Mouse (Mus musculus): ENCODE data around the gene Comp. TPM values are rescaled to one million over a fixed set of nuclear protein-coding genes. Genes with fewer than 3 reads are reported as not detected.

The Comp gene
- total RNA-seq, 1 experiment = 1.2 TPM

DNA sequence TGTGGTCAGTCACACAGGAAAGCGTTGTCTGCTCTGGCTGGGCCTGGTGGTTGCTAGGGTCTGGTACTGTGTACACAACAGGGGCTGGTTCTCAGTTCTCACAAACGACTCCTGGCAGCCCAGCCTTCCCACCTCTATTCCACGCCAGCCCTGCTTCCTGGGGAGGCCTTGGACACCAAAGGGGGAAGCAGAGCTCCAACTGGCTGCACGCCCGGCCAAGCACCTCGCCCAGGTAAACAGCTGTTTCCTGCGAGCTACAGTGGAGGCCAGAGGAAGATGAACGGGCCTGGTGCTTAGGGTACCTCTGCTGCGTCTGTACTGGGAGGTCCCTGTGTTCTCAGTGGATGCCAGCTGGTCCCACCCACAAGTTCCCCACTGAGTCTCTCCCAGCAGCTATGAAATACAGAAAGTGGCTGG is 36.1 kb downstream of the Comp start:
- DNase-seq (ENCODE audit: low read depth, low spot score) = no peak
- Histone ChIP-seq H3K36me3 (ENCODE audit: control insufficient read depth, insufficient read depth, low read length, poor library complexity, severe bottlenecking) (no peaks in the 10 kb centered on the region), H3K4me1 (ENCODE audit: control insufficient read depth in 2 of 2, insufficient read depth in 2 of 2, low read length in 2 of 2, poor library complexity in 1 of 2) (peaks cover 0 to 4% of the 10 kb centered on the region in 2 experiments; a peak in 1 of 4 replicates), H3K4me3 (ENCODE audit: insufficient read depth in 1 of 2, low read depth in 1 of 2, low read length in 2 of 2, poor library complexity in 1 of 2, severe bottlenecking in 1 of 2) (no peak overlapping the region), H3K9ac (ENCODE audit: insufficient read depth, low read depth, low read length, poor library complexity, severe bottlenecking) (no peak overlapping the region), H3K9me3 (ENCODE audit: control insufficient read depth, insufficient read depth, low read depth, low read length) (no peaks in the 10 kb centered on the region), H3K27ac (ENCODE audit: insufficient read depth, low read depth, low read length, poor library complexity, severe bottlenecking) (no peak overlapping the region)
- TF ChIP-seq ZC3H11A (IDR thresholded peaks at IDR 0.05; ENCODE audit: borderline replicate concordance, low read depth, low read length) (no peak), HCFC1 (IDR thresholded peaks at IDR 0.05; ENCODE audit: borderline replicate concordance, insufficient read depth, low read length) (no peak), CHD2 (IDR thresholded peaks at IDR 0.05; ENCODE audit: low read depth, low read length) (no peak), ZNF384 (IDR thresholded peaks at IDR 0.05; ENCODE audit: low read depth, low read length) (no peak), MAFK (IDR thresholded peaks at IDR 0.05; ENCODE audit: insufficient read depth, low read depth, low read length) (no peak)
- in situ Hi-C loops (cut with MboI; ENCODE audit: low sequenced_read_pairs in 2 of 2, unreplicated experiment in 2 of 2) = no loop called here

DNA sequence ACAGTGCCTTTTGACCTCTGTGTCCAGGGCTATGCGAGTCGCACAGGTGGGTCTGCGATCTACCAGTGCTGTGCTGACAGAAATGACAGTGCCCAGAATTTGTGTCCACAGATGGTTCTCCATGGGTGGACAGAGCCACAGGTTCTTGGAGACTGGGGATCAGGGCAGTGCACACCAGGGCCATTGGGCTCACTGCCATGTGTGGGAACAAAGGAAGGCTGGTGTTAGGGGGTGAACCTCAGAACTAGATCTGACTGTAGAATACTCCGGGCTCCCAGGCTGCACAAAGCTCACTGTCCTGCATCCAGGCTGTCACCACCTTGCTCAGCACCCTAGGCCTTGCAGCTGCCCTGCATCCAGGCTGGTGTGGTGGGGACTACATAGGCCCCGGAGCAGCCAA is 36.9 kb downstream of the Comp start:
- Histone ChIP-seq H3K9ac (ENCODE audit: insufficient read depth, low read depth, low read length, poor library complexity, severe bottlenecking) (no peak overlapping the region), H3K27ac (ENCODE audit: insufficient read depth, low read depth, low read length, poor library complexity, severe bottlenecking) (no peak overlapping the region), H3K4me3 (ENCODE audit: insufficient read depth in 1 of 2, low read depth in 1 of 2, low read length in 2 of 2, poor library complexity in 1 of 2, severe bottlenecking in 1 of 2) (no peak overlapping the region), H3K4me1 (ENCODE audit: control insufficient read depth in 2 of 2, insufficient read depth in 2 of 2, low read length in 2 of 2, poor library complexity in 1 of 2) (peaks cover 0 to 4% of the 10 kb centered on the region in 2 experiments; a peak in 1 of 4 replicates), H3K36me3 (ENCODE audit: control insufficient read depth, insufficient read depth, low read length, poor library complexity, severe bottlenecking) (no peaks in the 10 kb centered on the region), H3K9me3 (ENCODE audit: control insufficient read depth, insufficient read depth, low read depth, low read length) (no peaks in the 10 kb centered on the region)
- in situ Hi-C loops (cut with MboI; ENCODE audit: low sequenced_read_pairs in 2 of 2, unreplicated experiment in 2 of 2) = no loop called here
- no peak for DNase-seq (ENCODE audit: low read depth, low spot score)
- TF ChIP-seq HCFC1 (IDR thresholded peaks at IDR 0.05; ENCODE audit: borderline replicate concordance, insufficient read depth, low read length) (no peak), ZC3H11A (IDR thresholded peaks at IDR 0.05; ENCODE audit: borderline replicate concordance, low read depth, low read length) (no peak), CHD2 (IDR thresholded peaks at IDR 0.05; ENCODE audit: low read depth, low read length) (no peak), MAFK (IDR thresholded peaks at IDR 0.05; ENCODE audit: insufficient read depth, low read depth, low read length) (no peak), ZNF384 (IDR thresholded peaks at IDR 0.05; ENCODE audit: low read depth, low read length) (no peak)

GRCm38 (mm10) chr8:70414310-70414946 is 41.1 kb downstream of the Comp start:
- no peak overlapping the region for H3K4me3 ChIP-seq (ENCODE audit: insufficient read depth in 1 of 2, low read depth in 1 of 2, low read length in 2 of 2, poor library complexity in 1 of 2, severe bottlenecking in 1 of 2)
- no peak for TF ChIP-seq HCFC1 (IDR thresholded peaks at IDR 0.05; ENCODE audit: borderline replicate concordance, insufficient read depth, low read length)
- no peak for TF ChIP-seq CHD2 (IDR thresholded peaks at IDR 0.05; ENCODE audit: low read depth, low read length)
- TF ChIP-seq MAFK (IDR thresholded peaks at IDR 0.05; ENCODE audit: insufficient read depth, low read depth, low read length) = no peak
- TF ChIP-seq ZNF384 (IDR thresholded peaks at IDR 0.05; ENCODE audit: low read depth, low read length) = no peak
- TF ChIP-seq ZC3H11A (IDR thresholded peaks at IDR 0.05; ENCODE audit: borderline replicate concordance, low read depth, low read length) = no peak
- no peak for DNase-seq (ENCODE audit: low read depth, low spot score)
- H3K9me3 ChIP-seq (ENCODE audit: control insufficient read depth, insufficient read depth, low read depth, low read length) = no peaks in the 10 kb centered on the region
- no peaks in the 10 kb centered on the region; a peak in 1 of 4 replicates for H3K4me1 ChIP-seq (ENCODE audit: control insufficient read depth in 2 of 2, insufficient read depth in 2 of 2, low read length in 2 of 2, poor library complexity in 1 of 2)
- H3K9ac ChIP-seq (ENCODE audit: insufficient read depth, low read depth, low read length, poor library complexity, severe bottlenecking) = no peak overlapping the region
- no peaks in the 10 kb centered on the region for H3K36me3 ChIP-seq (ENCODE audit: control insufficient read depth, insufficient read depth, low read length, poor library complexity, severe bottlenecking)
- in situ Hi-C loops (cut with MboI; ENCODE audit: low sequenced_read_pairs in 2 of 2, unreplicated experiment in 2 of 2) = no loop called here
- H3K27ac ChIP-seq (ENCODE audit: insufficient read depth, low read depth, low read length, poor library complexity, severe bottlenecking) = no peak overlapping the region

GRCm38 (mm10) chr8:70415540-70416451 is 42.4 kb downstream of the Comp start:
- no peak overlapping the region for H3K27ac ChIP-seq (ENCODE audit: insufficient read depth, low read depth, low read length, poor library complexity, severe bottlenecking)
- TF ChIP-seq HCFC1 (IDR thresholded peaks at IDR 0.05; ENCODE audit: borderline replicate concordance, insufficient read depth, low read length) = no peak
- TF ChIP-seq ZC3H11A (IDR thresholded peaks at IDR 0.05; ENCODE audit: borderline replicate concordance, low read depth, low read length) = 0 out of 2 replicates have a peak, but pooled peaks have one; percentile 14
- TF ChIP-seq MAFK (IDR thresholded peaks at IDR 0.05; ENCODE audit: insufficient read depth, low read depth, low read length) = no peak
- no peak overlapping the region for H3K4me3 ChIP-seq (ENCODE audit: insufficient read depth in 1 of 2, low read depth in 1 of 2, low read length in 2 of 2, poor library complexity in 1 of 2, severe bottlenecking in 1 of 2)
- in situ Hi-C loops (cut with MboI; ENCODE audit: low sequenced_read_pairs in 2 of 2, unreplicated experiment in 2 of 2) = no loop called here
- peak; percentile 54 for DNase-seq (ENCODE audit: low read depth, low spot score)
- no peaks in the 10 kb centered on the region for H3K9me3 ChIP-seq (ENCODE audit: control insufficient read depth, insufficient read depth, low read depth, low read length)
- H3K9ac ChIP-seq (ENCODE audit: insufficient read depth, low read depth, low read length, poor library complexity, severe bottlenecking) = no peak overlapping the region
- H3K4me1 ChIP-seq (ENCODE audit: control insufficient read depth in 2 of 2, insufficient read depth in 2 of 2, low read length in 2 of 2, poor library complexity in 1 of 2) = no peaks in the 10 kb centered on the region; a peak in 1 of 4 replicates
- no peaks in the 10 kb centered on the region for H3K36me3 ChIP-seq (ENCODE audit: control insufficient read depth, insufficient read depth, low read length, poor library complexity, severe bottlenecking)
